Mouse (Mus musculus): Measurements from ENCODE around the gene Pcdh9. TPM values are rescaled to one million over a fixed set of nuclear protein-coding genes. Genes with fewer than 3 reads are reported as not detected.
A peak's percentile ranks its signal among the peaks of the same experiment; 100 is the strongest.

The Pcdh9 gene
- polyA plus RNA-seq, 2 experiments = 6.4 to 44.0 TPM

- no peak for DNase-seq (ENCODE audit: low spot score)
- no peaks in the 10 kb centered on the region for H3K4me1 ChIP-seq (ENCODE audit: control insufficient read depth, insufficient read depth, low read length)
- no peaks in the 10 kb centered on the region for H3K9me3 ChIP-seq (ENCODE audit: control insufficient read depth, low read length)
- H3K9ac ChIP-seq (ENCODE audit: low read depth, low read length, severe bottlenecking) = no peak overlapping the region
- WGBS = 39% methylated on average over 1 of the region's 1 CpGs
- TF ChIP-seq POLR2A (IDR thresholded peaks at IDR 0.05; ENCODE audit: borderline replicate concordance, extremely low read depth, insufficient read depth, insufficient read length) = no peak
- no peak overlapping the region for H3K4me2 ChIP-seq (replicated peaks; ENCODE audit: low read depth, low read length, severe bottlenecking)
- ATAC-seq (ENCODE audit: low FRiP score, low read depth) = no peak
- H3K27ac ChIP-seq (replicated peaks; ENCODE audit: low read depth, low read length) = no peak overlapping the region
- no peak overlapping the region for H3K4me3 ChIP-seq (replicated peaks; ENCODE audit: low read length)
- H3K36me3 ChIP-seq (ENCODE audit: control insufficient read depth, insufficient read depth, low read length) = no peaks in the 10 kb centered on the region
- H3K27me3 ChIP-seq (ENCODE audit: control insufficient read depth, insufficient read depth, low read length) = no peaks in the 10 kb centered on the region
Measured at GRCm38 (mm10) chr14:93846091-93846677, 44.3 kb downstream of the Pcdh9 start.

DNA sequence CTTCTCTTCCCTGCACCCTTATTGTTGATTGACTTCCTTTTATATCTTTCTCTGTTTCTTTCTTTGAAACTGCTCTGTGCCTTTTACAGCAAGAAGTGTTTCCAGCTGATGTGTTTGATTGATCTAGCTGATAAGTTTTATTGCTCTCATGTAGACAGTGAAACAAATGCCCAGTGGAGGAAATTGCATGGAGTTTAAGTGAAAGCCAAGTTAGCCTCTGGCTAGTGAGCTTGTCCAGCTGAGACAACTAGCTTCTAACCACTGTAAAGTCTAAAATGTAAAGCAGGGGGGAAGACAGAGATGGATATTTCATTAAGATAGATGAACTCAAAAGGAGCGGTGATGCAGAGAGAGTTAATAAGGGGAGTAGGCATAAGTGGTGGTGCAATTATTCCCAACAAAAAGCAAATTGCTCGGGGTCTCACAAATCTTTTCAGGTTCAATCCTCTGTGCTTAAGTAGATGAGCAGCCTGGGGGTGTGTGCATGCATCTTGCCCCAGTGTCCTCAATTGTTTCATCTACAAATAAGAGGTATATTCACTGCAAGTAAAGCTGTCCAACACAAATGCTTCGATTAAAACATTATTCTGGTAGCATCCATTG is 47.7 kb downstream of the Pcdh9 start:
- ATAC-seq (ENCODE audit: low FRiP score, low read depth) (no peak), DNase-seq (ENCODE audit: low spot score) (no peak)
- Histone ChIP-seq H3K4me3 (replicated peaks; ENCODE audit: low read length) (no peak overlapping the region), H3K27me3 (ENCODE audit: control insufficient read depth, insufficient read depth, low read length) (no peaks in the 10 kb centered on the region), H3K9ac (ENCODE audit: low read depth, low read length, severe bottlenecking) (no peak overlapping the region), H3K9me3 (ENCODE audit: control insufficient read depth, low read length) (no peaks in the 10 kb centered on the region), H3K27ac (replicated peaks; ENCODE audit: low read depth, low read length) (no peak overlapping the region), H3K4me1 (ENCODE audit: control insufficient read depth, insufficient read depth, low read length) (no peaks in the 10 kb centered on the region), H3K4me2 (replicated peaks; ENCODE audit: low read depth, low read length, severe bottlenecking) (no peak overlapping the region), H3K36me3 (ENCODE audit: control insufficient read depth, insufficient read depth, low read length) (no peaks in the 10 kb centered on the region)
- WGBS = 80% methylated on average over 3 of the region's 3 CpGs
- TF ChIP-seq POLR2A (IDR thresholded peaks at IDR 0.05; ENCODE audit: borderline replicate concordance, extremely low read depth, insufficient read depth, insufficient read length) = no peak

- Histone ChIP-seq H3K4me1 (ENCODE audit: control insufficient read depth, insufficient read depth, low read length) (no peaks in the 10 kb centered on the region), H3K9ac (ENCODE audit: low read depth, low read length, severe bottlenecking) (no peak overlapping the region), H3K27me3 (ENCODE audit: control insufficient read depth, insufficient read depth, low read length) (no peaks in the 10 kb centered on the region), H3K4me2 (replicated peaks; ENCODE audit: low read depth, low read length, severe bottlenecking) (no peak overlapping the region), H3K27ac (replicated peaks; ENCODE audit: low read depth, low read length) (no peak overlapping the region), H3K36me3 (ENCODE audit: control insufficient read depth, insufficient read depth, low read length) (no peaks in the 10 kb centered on the region), H3K4me3 (replicated peaks; ENCODE audit: low read length) (no peak overlapping the region), H3K9me3 (ENCODE audit: control insufficient read depth, low read length) (no peaks in the 10 kb centered on the region)
- no peak for ATAC-seq (ENCODE audit: low FRiP score, low read depth)
- no peak for TF ChIP-seq POLR2A (IDR thresholded peaks at IDR 0.05; ENCODE audit: borderline replicate concordance, extremely low read depth, insufficient read depth, insufficient read length)
- 79% methylated on average over 6 of the region's 6 CpGs for WGBS
- DNase-seq (ENCODE audit: low spot score) = no peak
Measured at GRCm38 (mm10) chr14:93832511-93832910, 58.0 kb downstream of the Pcdh9 start.

GRCm38 (mm10) chr14:93827159-93827558 is 63.3 kb downstream of the Pcdh9 start:
- no peak overlapping the region for H3K4me2 ChIP-seq (replicated peaks; ENCODE audit: low read depth, low read length, severe bottlenecking)
- H3K9me3 ChIP-seq (ENCODE audit: control insufficient read depth, low read length) = no peaks in the 10 kb centered on the region
- 58% methylated on average over 6 of the region's 6 CpGs for WGBS

DNA sequence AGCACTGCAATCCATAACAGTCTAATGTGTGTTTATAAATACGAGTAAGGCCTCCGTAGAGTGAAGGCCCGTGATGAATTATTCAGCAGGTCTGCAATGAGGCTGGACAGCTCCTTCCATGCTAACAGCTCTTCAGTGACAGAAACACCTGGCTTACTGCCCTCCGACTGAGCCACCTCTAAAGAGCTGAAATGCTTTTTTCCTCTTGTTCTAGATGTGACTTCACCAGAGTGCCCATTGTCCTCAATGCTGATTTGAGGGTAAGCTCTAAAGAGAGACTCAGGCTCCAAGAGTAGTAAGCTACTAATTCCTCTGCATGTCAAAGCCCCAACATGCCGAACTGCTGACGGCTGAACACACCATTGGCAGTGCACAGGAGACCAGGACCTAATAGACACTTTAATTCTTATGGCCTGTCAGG is 64.4 kb downstream of the Pcdh9 start:
- Histone ChIP-seq H3K27ac (replicated peaks; ENCODE audit: low read depth, low read length) (no peak overlapping the region), H3K27me3 (ENCODE audit: control insufficient read depth, insufficient read depth, low read length) (no peaks in the 10 kb centered on the region), H3K4me1 (ENCODE audit: control insufficient read depth, insufficient read depth, low read length) (no peaks in the 10 kb centered on the region), H3K4me3 (replicated peaks; ENCODE audit: low read length) (no peak overlapping the region), H3K4me2 (replicated peaks; ENCODE audit: low read depth, low read length, severe bottlenecking) (no peak overlapping the region), H3K9me3 (ENCODE audit: control insufficient read depth, low read length) (no peaks in the 10 kb centered on the region), H3K9ac (ENCODE audit: low read depth, low read length, severe bottlenecking) (no peak overlapping the region), H3K36me3 (ENCODE audit: control insufficient read depth, insufficient read depth, low read length) (no peaks in the 10 kb centered on the region)
- WGBS = 68% methylated on average over 6 of the region's 6 CpGs
- TF ChIP-seq POLR2A (IDR thresholded peaks at IDR 0.05; ENCODE audit: borderline replicate concordance, extremely low read depth, insufficient read depth, insufficient read length) = no peak
- DNase-seq (ENCODE audit: low spot score) (peak; percentile 18), ATAC-seq (ENCODE audit: low FRiP score, low read depth) (no peak)

More at GRCm38 (mm10) chr14:93827159-93827558, 63.3 kb downstream of the Pcdh9 start:
- Histone ChIP-seq H3K9ac (ENCODE audit: low read depth, low read length, severe bottlenecking) (no peak overlapping the region), H3K4me3 (replicated peaks; ENCODE audit: low read length) (no peak overlapping the region), H3K36me3 (ENCODE audit: control insufficient read depth, insufficient read depth, low read length) (no peaks in the 10 kb centered on the region), H3K4me1 (ENCODE audit: control insufficient read depth, insufficient read depth, low read length) (no peaks in the 10 kb centered on the region), H3K27ac (replicated peaks; ENCODE audit: low read depth, low read length) (no peak overlapping the region), H3K27me3 (ENCODE audit: control insufficient read depth, insufficient read depth, low read length) (no peaks in the 10 kb centered on the region)
- DNase-seq (ENCODE audit: low spot score) = no peak
- ATAC-seq (ENCODE audit: low FRiP score, low read depth) = no peak
- TF ChIP-seq POLR2A (IDR thresholded peaks at IDR 0.05; ENCODE audit: borderline replicate concordance, extremely low read depth, insufficient read depth, insufficient read length) = no peak

Data from limb, embryonic 14.5 days (tissue).